Mouse (Mus musculus) heart, embryonic 14.5 days (tissue): ENCODE measurements around the gene Specc1. TPM values are rescaled to one million over a fixed set of nuclear protein-coding genes. Genes with fewer than 3 reads are reported as not detected.

Source experiments
- ATAC-seq: fragments of 200-750 bp; cut with Nextera tagmentation; 2 replicates; pipeline ENCODE4 v1.8.0; 2017; ENCODE audit warnings: low read depth, moderate TSS enrichment; ENCODE audit not compliant: insufficient number of reproducible peaks, insufficient read depth, low FRiP score
- H3K27ac ChIP-seq, 2 experiments: fragments of 200-500 bp in 1 of 2; fragments of 300-500 bp in 1 of 2; sonication (generic) in 1 of 2; replicated peaks in 1 of 2; 2 replicates each; pipeline ENCODE4 v1.5.1; 2012 to 2014; ENCODE audit warnings: low read depth in 2 of 2, low read length in 2 of 2, control low read depth in 1 of 2, mild to moderate bottlenecking in 1 of 2, mixed read lengths in 1 of 2; ENCODE audit not compliant: control insufficient read depth in 1 of 2, insufficient read depth in 1 of 2
- H3K27me3 ChIP-seq: fragments of 300-500 bp; sonication (generic); 2 replicates; pipeline ENCODE4 v1.6.1; 2014; ENCODE audit warnings: mild to moderate bottlenecking, low read length, control low read depth; ENCODE audit not compliant: control insufficient read depth, insufficient read depth
- H3K36me3 ChIP-seq: fragments of 300-500 bp; sonication (generic); 2 replicates; pipeline ENCODE4 v1.6.1; 2014; ENCODE audit warnings: mild to moderate bottlenecking, control low read depth, low read length, mixed read lengths; ENCODE audit not compliant: control insufficient read depth, insufficient read depth
- H3K4me1 ChIP-seq, 2 experiments: fragments of 200-500 bp in 1 of 2; fragments of 300-500 bp in 1 of 2; sonication (generic) in 1 of 2; 2 replicates each; pipeline ENCODE4 v1.6.1; 2012 to 2014; ENCODE audit warnings: low read length in 2 of 2, control low read depth in 1 of 2, mixed read lengths in 1 of 2; ENCODE audit not compliant: control insufficient read depth in 2 of 2, insufficient read depth in 2 of 2
- H3K4me2 ChIP-seq: fragments of 300-500 bp; sonication (generic); 2 replicates; pipeline ENCODE4 v1.6.1; 2014; ENCODE audit warnings: mild to moderate bottlenecking, low read length
- H3K4me3 ChIP-seq, 2 experiments: fragments of 200-500 bp in 1 of 2; fragments of 300-500 bp in 1 of 2; sonication (generic) in 1 of 2; 2 replicates each; pipeline ENCODE4 v1.5.1; 2012 to 2014; ENCODE audit warnings: low read length in 2 of 2, mild to moderate bottlenecking in 2 of 2, control low read depth in 1 of 2, low read depth in 1 of 2, moderate library complexity in 1 of 2; ENCODE audit not compliant: control insufficient read depth in 1 of 2, insufficient read depth in 1 of 2
- H3K9ac ChIP-seq: fragments of 300-500 bp; sonication (generic); 2 replicates; pipeline ENCODE4 v1.6.1; 2014; ENCODE audit warnings: mild to moderate bottlenecking, low read length
- H3K9me3 ChIP-seq: fragments of 300-500 bp; sonication (generic); 2 replicates; pipeline ENCODE4 v1.6.1; 2016; ENCODE audit warnings: low read length, control low read depth; ENCODE audit not compliant: control insufficient read depth
- WGBS: fragments of 180-500 bp; shearing (Covaris S2); extraction: QIAGEN DNeasy Blood & Tissue Kit; methylation state at CpG from one replicate; pipeline ENCODE4 v1.1.7; 2014; 5-methylcytosine and 5-hydroxymethylcytosine counted together
- polyA plus RNA-seq: library from polyadenylated mRNA; unstranded; fragments of >200 nt; fragmentation: Nextera tagmentation; extraction: Ambion mirVana; gene quantifications from 2 replicates; pipeline ENCODE4 v1.2.1, GENCODE M21; 2014

Gene Specc1
- polyA plus RNA-seq, 1 experiment from 2014 or later, result 12.1 TPM

DNA sequence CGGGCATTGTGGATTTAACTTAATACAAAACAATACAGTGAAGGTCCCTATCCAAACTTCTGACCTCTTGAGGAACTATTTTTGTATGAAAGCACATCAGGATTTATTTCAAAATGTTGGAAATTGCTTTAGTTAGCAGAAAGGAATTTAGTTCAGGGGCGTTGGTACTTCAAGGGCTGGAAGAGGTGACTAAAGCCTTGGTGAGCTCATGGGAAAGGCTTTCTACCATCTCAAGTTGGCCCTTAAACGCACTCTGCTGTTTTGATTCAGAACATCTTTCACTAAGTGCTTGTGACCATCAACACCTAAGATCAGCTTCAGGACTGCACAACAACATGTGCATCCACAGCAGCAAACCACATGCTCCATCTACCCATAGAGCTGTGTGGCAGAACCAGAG is 191.5 kb downstream of the Specc1 start:
- Histone ChIP-seq H3K27ac (no peak overlapping the region), H3K4me1 (peaks cover 2 to 11% of the 10 kb centered on the region in 2 experiments), H3K9ac (no peak overlapping the region), H3K27me3 (no peaks in the 10 kb centered on the region), H3K9me3 (no peaks in the 10 kb centered on the region), H3K4me3 (no peak overlapping the region), H3K36me3 (peaks cover 14% of the 10 kb centered on the region), H3K4me2 (no peak overlapping the region)
- ATAC-seq, result no peak
- 65% methylated on average over 3 of the region's 3 CpGs for WGBS

- H3K4me1 ChIP-seq, result peaks cover 2 to 11% of the 10 kb centered on the region in 2 experiments
- no peak overlapping the region for H3K9ac ChIP-seq
- no peak for ATAC-seq
- peaks cover 14% of the 10 kb centered on the region for H3K36me3 ChIP-seq
- 89% methylated on average over 6 of the region's 6 CpGs for WGBS
- no peak overlapping the region for H3K4me2 ChIP-seq
- H3K27me3 ChIP-seq, result no peaks in the 10 kb centered on the region
- H3K4me3 ChIP-seq, result no peak overlapping the region
- no peak overlapping the region for H3K27ac ChIP-seq
- H3K9me3 ChIP-seq, result no peaks in the 10 kb centered on the region
These were observed 191.9 kb downstream of the Specc1 start for GRCm38 (mm10) chr11:62148449-62148848.

DNA sequence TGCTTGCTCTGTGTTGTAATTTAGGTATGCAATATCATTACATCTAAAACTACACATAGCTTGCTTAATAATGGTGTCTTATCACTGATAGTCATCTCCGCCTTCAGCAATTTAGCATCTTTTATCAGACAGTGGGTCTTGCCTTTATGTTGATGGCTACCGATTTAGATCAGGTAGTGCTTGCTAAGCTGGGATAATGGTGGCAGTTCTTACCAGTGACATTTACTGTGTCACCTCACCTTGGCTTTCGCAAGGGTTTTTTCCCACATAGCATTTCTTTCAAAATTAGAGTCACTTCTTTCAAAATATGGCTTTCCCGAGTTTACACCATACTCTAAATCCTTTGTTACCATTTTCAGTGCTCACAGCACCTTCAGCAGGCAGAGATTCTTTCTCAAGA is 196.5 kb downstream of the Specc1 start:
- Histone ChIP-seq H3K27me3 (no peaks in the 10 kb centered on the region), H3K9ac (no peak overlapping the region), H3K4me1 (0 out of 4 replicates have a peak, but pooled peaks cover 0 to 3% of the 10 kb centered on the region in 2 experiments), H3K36me3 (peaks cover 8% of the 10 kb centered on the region; the same call in 1 of the 2 replicates), H3K4me3 (no peak overlapping the region), H3K27ac (no peak overlapping the region), H3K4me2 (no peak overlapping the region), H3K9me3 (no peaks in the 10 kb centered on the region)
- no peak for ATAC-seq
- 89% methylated on average over 4 of the region's 4 CpGs for WGBS

- H3K27ac ChIP-seq, result no peak overlapping the region
These were observed 203.2 kb downstream of the Specc1 start for GRCm38 (mm10) chr11:62159803-62160202.

DNA sequence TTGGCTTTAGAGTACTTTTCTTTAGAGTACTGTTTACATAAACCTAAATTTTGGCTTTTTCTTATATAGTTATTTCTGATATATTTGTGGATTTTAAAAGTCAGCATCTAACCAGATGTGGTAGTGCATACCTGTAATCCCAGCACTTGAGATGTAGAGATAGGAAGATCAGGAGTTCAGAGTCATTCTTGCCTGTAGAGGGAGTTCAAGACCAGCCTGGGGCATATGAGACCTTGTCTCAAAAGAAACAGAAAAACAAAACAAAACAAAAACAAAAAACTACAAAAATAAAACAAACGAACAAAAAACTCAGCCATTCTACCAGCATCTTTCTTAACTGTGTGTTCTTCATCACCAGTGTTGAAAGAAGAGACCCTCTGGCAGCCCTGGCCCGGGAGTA is 204.9 kb downstream of the Specc1 start:
- Histone ChIP-seq H3K36me3 (peaks cover 14% of the 10 kb centered on the region; the same call in 1 of the 2 replicates), H3K4me2 (no peak overlapping the region), H3K9me3 (no peaks in the 10 kb centered on the region), H3K4me1 (no peaks in the 10 kb centered on the region), H3K27ac (no peak overlapping the region), H3K9ac (no peak overlapping the region), H3K27me3 (no peaks in the 10 kb centered on the region), H3K4me3 (no peak overlapping the region)
- no peak for ATAC-seq
- WGBS, result 85% methylated on average over 2 of the region's 2 CpGs

More at GRCm38 (mm10) chr11:62159803-62160202, 203.2 kb downstream of the Specc1 start:
- no peak for ATAC-seq
- H3K4me3 ChIP-seq, result no peak overlapping the region
- no peaks in the 10 kb centered on the region for H3K9me3 ChIP-seq
- H3K4me2 ChIP-seq, result no peak overlapping the region
- no peaks in the 10 kb centered on the region for H3K4me1 ChIP-seq
- no peaks in the 10 kb centered on the region for H3K27me3 ChIP-seq
- peaks cover 14% of the 10 kb centered on the region; the same call in 1 of the 2 replicates for H3K36me3 ChIP-seq
- 78% methylated on average over 7 of the region's 7 CpGs for WGBS
- no peak overlapping the region for H3K9ac ChIP-seq

- WGBS, result 80% methylated on average over 3 of the region's 3 CpGs
These were observed 207.8 kb downstream of the Specc1 start for GRCm38 (mm10) chr11:62164357-62164756.

GRCm38 (mm10) chr11:62166503-62166902 is 209.9 kb downstream of the Specc1 start:
- Histone ChIP-seq H3K9ac (no peak overlapping the region), H3K4me1 (no peaks in the 10 kb centered on the region)
- 77% methylated on average over 3 of the region's 3 CpGs for WGBS

More at GRCm38 (mm10) chr11:62164357-62164756, 207.8 kb downstream of the Specc1 start:
- no peak overlapping the region for H3K9ac ChIP-seq
- H3K4me3 ChIP-seq, result no peak overlapping the region
- peaks cover 11% of the 10 kb centered on the region; the same call in 1 of the 2 replicates for H3K36me3 ChIP-seq
- H3K4me2 ChIP-seq, result no peak overlapping the region
- no peaks in the 10 kb centered on the region for H3K27me3 ChIP-seq
- no peak for ATAC-seq
- H3K9me3 ChIP-seq, result no peaks in the 10 kb centered on the region
- H3K4me1 ChIP-seq, result no peaks in the 10 kb centered on the region
- no peak overlapping the region for H3K27ac ChIP-seq

GRCm38 (mm10) chr11:62168146-62168545 is 211.6 kb downstream of the Specc1 start:
- H3K4me2 ChIP-seq, result no peak overlapping the region
- H3K9ac ChIP-seq, result no peak overlapping the region
- no peaks in the 10 kb centered on the region for H3K4me1 ChIP-seq
- no peak for ATAC-seq
- no peak overlapping the region for H3K27ac ChIP-seq
- H3K9me3 ChIP-seq, result no peaks in the 10 kb centered on the region
- H3K27me3 ChIP-seq, result no peaks in the 10 kb centered on the region
- peaks cover 12% of the 10 kb centered on the region; the same call in 1 of the 2 replicates for H3K36me3 ChIP-seq
- WGBS, result 90% methylated on average over 3 of the region's 3 CpGs
- no peak overlapping the region for H3K4me3 ChIP-seq

More at GRCm38 (mm10) chr11:62166503-62166902, 209.9 kb downstream of the Specc1 start:
- no peak overlapping the region for H3K27ac ChIP-seq
- peaks cover 19% of the 10 kb centered on the region for H3K36me3 ChIP-seq
- ATAC-seq, result no peak
- H3K4me3 ChIP-seq, result no peak overlapping the region
- H3K4me2 ChIP-seq, result no peak overlapping the region
- H3K9me3 ChIP-seq, result no peaks in the 10 kb centered on the region
- H3K27me3 ChIP-seq, result no peaks in the 10 kb centered on the region
